Mouse (Mus musculus): ENCODE measurements around the gene Cenpj.

DNA sequence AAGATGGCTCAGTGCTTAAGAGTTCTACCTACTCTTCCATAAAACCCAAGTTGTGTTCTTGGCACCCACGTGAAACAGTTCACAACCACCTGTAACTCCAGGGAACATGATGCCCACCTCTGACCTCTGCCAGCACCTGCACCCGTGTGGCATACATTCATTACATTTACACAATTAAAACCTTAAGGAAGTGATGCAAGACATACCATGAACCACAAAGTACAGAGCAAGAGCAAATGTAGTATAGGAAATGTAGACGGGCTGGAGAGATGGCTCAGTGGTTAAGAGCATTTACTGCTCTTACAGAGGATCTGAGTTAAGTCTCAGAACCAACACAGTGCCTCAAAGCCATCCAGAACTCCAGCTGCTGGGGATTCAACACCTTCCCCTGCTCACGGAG lies 6.2 kb downstream of the Cenpj start:
- no peak for TF ChIP-seq POLR2A (IDR thresholded peaks at IDR 0.05; ENCODE audit: borderline replicate concordance, control insufficient read depth, low read depth, low read length)
- no peak for TF ChIP-seq CTCF (IDR thresholded peaks at IDR 0.05; ENCODE audit: control insufficient read depth, insufficient read depth, low read length)
